Mouse (Mus musculus): ENCODE results near the gene Zfp952.
"Not testable (repeated sequence)": the region's sequence is repeated elsewhere in the genome, so short reads cannot be mapped to it uniquely, and the experiment has no call there.

Gene Zfp952

DNA sequence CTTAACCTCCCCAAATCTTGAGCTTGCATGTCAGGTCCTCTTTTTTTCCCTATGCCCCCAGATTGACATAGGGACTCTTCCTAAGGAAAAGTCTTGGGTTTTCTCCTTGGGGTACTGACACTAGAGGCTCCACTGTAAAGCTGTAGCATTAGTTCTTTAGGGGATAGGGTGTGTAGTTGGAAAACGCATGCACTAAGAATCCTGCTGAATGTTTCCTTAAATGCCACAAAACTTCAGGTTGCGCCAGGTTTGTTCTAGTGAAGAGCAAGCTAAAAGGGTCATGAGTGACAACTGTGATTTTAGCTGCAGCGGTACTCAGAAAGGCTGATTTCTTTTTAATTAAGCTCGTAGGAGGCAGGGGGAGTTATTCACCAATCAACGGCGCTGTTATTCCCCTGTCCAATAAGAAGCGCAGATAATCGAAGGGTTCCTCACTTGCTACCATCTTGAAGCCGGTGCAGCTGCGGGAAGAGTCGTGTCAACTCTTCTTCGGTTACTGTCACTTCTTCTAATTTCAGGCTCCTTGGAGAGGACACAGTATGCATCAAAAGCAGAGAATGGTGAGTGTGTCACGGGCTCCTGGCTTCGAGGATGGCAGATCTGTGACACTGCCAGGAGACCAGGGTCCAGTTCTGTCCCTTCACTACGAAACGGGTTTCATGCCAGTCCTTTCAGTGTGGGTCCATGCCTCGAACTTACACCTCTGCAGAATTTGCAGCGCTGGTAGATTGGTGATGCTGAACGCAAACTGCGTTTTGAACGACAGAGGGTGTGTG lies at the start of gene Zfp952:
Zfp952 (plus strand) TSS at position 431 of the 776 bp plus-strand sequence.
- DNase-seq, result peak; percentile 81

DNA sequence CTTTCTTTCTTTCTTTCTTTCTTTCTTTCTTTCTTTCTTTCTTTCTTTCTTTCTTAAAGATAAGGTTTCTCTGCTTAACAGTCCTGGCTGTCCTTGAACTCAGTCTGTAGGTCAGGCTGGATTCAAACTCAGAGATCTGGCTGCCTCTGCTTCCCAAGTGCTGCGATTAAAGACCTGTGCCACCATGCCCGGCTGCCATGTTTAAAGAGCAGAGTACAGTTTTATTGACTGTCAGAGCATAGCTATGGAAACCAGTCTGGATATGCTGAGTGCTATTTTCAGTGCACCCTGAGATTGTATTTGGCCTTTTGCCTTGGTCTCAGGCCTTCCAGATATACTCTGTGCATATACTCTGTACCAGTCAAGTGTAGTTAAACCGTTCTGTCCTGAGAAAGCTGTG lies 49.3 kb upstream of the Zfp952 start:
- no peak for DNase-seq

DNA sequence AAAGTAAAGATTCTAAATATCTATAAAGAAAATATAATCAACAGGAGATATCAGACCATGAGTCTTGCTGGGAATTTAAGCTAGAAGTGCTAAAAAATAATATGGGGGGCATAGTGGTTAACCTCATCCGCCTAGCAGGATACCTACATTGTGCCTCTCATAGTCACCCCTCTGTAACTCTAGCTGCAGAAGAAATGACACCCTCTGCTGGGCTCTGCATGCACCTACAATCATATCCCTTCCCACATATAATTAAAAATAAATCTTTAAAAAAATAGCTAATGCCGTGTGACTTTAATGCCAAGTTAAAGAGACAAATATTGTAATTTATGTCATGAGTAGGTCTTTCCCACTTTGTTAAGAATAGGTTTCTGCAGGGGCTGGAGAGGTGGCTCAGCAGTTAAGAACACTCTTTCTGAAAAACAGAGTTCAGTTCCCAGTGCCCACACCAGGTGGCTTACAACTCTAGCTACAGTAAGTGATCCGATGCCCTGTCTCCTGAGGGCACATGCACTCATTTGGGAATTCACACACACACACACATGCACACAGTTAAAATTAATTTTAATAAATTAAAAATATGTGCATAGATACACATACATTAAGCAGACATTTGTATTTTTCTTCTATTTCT lies 48.4 kb upstream of the Zfp952 start:
- DNase-seq, result no peak

DNA sequence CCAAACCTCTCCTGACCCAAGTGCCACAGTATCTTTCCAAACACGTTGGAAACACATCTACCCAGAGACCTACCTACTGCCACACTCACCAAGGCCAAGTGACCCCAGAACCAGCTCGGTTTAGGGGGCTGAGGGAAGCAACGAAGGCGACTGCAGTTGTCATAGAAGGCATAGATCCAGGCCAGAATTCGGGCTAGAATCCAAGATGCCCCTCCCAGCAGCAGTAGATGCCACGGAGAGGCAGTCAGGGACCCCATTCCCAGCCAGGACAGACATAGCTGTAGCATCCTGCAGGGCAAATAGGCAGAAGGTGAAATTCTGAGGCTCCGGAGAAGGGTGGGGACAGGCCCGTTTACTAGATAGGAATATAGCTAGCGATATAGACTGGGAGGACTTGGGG lies 46.2 kb upstream of the Zfp952 start:
- no peak for DNase-seq

DNA sequence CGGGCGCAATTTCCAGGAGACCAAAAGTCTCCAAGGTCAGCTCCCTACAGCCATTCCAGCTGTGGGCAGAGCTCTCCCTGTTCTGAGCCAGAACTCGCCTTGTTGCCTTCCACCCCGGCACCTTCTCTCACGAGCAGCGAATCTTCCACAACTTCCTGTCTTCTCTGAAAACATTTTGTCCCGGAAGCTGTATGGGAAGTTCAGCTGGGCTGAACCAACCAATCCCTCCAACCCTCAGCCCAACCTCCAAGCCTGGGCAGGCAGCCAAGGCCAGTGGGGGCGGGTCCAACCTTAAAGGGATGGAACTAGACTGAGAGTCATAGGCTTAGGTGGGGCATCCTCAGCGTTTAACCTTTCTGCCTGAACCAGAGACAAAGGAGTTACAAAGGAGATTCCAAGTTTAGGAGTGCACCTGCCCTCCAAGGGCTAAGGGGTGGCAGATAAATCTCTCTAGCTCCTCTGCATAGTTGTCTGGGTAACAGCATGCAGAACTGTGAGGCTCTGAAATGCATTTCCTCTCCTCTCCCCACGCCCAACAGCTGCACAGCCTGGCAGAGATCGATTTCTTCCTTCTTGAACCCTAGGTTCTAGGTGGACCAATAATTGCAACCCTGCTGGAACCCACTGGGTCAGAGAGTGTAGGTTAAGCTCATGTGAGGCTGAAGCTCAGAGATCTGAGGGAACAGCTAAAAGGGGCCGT lies 45.6 kb upstream of the Zfp952 start, which contains the start of gene Cyp4f13:
Cyp4f13 (minus strand) TSS at position 188 of the 700 bp plus-strand sequence.
- peak; percentile 89 for DNase-seq

DNA sequence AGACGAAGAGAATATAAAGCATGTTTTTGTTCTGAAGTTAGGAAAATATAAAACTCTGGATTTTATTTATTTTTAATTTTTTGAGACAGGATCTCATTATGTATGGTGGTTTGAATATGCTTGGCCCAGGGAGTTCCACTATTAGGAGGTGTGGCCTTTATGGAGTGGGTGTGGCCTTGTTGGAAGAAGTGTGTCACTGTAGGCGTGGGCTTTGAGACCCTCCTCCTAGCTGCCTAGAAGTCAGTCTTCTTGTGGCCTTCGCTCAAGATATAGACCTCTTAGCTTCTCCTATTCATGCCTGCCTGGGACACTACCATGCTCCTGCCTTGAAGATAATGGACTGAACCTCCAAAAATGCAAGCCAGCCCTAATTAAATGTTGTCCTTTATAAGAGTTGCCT lies 42.8 kb upstream of the Zfp952 start:
- DNase-seq, result no peak

DNA sequence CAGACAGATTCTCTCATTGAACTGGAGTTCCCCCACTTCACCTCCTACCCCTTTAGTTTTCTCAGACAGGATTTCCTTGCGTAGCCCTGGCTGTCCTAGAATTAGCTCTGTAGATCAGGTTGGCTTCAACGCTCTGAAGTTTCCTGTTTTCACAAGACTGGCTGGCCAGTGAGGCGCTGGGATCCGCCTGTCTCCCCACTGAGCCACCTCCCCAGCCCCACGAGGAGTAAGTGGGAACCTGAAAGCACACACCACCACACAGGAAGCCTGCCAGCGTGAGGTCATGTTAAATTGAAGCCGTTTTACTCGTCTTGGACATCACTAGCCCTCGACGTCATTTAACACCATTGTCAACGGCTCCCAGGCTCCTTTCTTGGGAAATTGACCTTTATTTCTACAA lies 41.9 kb upstream of the Zfp952 start:
- no peak for DNase-seq

DNA sequence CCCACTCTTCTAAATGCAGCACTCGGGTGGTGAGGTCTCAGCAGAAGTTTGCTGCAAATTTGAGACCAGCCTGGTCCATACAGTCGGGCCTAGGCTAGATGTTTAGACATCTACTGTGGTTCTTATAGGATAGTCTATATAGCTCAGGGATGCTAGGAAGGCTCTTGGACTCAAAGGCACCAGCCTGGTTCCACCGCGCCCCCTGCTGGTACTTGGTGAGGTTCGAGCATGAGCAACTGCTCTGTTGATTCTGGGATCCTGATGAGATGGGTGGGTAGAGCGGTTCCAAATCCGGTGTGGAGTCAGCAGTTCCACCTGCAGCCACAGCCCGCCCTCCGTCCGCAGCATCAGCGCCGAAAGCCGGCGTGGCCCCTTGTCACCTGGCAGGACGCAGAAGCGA lies 41.5 kb upstream of the Zfp952 start:
- DNase-seq, result peak; percentile 80

DNA sequence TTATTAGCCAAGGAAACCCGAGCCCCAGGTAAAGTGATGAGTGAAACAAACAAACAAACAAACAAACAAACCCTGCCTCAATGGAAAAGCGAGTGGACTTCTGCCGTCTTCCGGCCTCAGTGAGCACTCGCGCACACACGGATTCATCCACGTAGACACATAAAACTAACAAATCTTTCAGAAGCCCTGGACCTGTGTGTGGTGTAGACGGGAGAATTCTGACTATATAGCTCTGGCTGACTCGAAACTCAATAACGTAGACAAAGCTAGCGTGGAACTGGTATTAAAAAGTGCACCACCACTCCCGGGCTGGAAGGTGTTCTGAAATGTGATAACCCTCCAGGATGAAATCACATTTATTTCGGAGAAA lies 27.7 kb upstream of the Zfp952 start:
- DNase-seq, result no peak

DNA sequence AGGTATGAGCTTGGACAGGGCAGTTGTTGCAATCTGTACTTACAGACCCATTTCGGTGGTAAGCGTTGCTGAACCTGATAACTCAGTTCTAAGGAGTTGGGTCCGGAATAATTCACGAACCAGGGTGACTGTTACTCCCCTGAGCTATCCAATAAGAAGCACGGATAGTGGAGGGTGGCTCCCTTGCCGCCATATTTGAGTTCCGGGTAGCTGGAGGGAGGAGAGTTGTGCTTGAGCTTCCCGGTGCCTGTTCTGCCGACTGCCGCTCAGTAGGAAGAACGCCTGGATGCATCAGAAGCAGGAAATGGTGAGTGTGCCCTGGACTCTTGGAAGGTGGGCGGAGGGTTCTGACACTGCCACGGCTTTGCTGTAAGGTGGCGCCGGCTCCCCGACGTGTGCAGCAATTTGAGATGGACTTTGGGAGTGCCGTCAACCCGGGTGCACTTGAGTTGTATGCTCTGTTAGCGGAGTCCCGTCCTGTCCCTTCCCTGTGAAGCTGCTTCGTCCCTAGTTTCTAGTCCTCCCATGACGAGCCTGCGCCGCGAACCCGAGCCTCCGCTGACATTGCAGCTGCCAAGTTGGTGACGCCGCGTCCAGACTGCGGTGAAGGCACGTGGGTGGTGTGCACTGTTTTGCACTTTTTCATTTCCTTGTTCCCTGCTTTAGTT lies 27.2 kb upstream of the Zfp952 start, which contains the start of gene Zfp472:
Zfp472 (plus strand) TSS at position 192 of the 668 bp plus-strand sequence.
- DNase-seq, result peak; percentile 87

DNA sequence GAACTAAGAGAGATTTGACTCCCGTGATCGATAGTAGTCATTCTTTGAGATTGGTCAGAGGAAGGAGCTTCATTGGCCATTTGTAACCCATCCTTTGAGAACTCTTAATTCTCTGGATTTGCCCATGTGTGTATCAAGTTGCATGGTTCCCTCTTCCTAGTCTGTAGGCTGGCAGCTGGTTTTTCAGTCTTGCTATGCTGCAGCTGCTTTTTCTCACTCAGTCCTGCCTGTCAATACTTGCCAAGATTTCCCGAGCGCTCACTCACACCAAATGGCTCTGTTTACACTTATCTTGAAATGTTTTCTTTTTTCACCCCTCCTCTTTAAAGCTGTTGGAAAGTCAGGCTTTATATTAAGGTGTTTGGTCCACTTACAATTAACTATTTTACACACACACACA lies 11.6 kb upstream of the Zfp952 start:
- DNase-seq, result no peak

DNA sequence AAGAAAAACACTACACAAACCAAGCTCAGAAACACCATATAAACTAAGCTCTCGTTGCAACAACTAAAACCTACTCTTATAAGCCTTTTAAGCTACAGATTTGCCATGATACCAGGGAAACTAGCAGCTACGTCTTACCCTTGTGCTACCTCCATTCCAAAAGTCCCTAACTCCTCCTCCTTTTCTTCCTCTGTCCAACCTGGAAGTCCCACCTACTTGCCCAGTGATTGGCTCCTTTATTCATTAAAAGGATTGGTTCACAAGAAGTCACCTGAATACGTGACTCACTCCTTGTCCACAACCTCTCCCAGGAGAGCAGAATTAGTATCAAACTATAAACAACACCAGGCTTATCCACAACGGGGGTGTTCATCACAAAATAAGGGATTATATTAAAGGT lies 6.6 kb upstream of the Zfp952 start:
- DNase-seq, result no peak

DNA sequence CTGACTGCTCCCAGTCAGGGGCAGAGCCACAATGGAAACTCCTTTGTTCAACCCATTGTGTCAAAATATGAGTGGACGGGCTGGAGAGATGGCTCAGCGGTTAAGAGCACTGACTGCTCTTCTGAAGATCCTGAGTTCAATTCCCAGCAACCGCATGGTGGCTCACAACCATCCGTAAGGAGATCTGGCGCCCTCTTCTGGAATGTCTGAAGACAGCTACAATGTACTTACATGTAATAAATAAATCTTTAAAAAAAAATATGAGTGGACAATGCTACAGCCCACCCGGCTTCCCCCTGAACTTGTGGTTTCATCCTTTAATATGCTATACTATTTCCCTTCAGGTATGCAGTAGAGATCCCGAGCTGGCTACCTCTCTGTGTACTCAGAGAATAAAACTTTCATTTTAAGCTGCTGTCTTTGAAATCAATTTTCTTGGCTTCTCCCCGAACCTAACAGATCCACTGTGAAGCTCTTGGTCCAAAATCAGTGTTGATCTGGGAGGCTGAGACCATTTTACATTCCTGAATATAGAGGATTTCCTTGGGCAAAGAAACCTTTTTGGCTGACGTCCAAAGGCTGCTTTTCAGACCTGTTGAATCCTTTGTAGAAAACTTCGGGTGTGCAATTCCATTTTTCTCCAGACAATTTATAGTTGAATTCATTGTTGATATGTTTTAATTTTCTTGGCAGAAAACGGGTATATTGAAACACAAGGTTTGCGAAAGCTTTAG lies 797 bp upstream of the Zfp952 start:
- no peak for DNase-seq

DNA sequence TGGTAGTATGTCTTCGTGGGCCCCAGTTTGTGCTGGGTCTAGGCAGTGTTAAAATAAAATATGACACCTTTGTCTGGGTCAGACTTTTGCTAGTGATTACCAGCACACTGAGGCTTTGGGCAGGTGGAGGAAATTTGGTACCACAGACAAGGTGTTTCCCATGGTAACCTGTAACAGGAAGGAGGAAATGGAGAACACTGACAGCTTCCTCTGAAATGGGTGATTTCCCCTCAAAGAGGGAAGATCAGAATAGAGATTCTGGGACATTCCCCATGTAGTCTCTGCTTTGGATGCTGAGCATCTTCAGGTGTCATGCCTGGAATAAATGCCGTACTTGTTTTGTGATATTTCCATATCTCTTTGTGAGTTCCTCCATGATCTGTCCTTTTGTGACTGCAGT lies 5.6 kb downstream of the Zfp952 start:
- no peak for DNase-seq

DNA sequence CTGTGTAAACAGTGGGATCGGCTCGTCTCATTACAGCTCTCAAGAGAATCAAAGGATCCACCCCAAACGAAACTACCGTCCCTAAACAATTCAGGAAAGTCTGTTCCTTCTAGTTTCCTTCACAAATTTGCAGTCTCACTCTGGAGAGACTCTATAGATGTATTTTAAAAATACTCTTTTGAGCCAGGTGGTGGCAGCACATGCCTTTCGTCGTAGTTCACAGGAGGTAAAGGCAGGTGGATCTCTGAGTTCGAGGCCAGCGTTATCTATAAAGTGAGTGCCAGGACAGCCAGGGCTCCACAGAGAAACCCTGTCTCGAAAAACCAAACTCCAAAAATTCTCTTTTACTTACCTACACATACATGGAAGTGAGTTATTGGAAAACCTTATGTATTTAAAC lies 15.4 kb downstream of the Zfp952 start:
- no peak for DNase-seq

DNA sequence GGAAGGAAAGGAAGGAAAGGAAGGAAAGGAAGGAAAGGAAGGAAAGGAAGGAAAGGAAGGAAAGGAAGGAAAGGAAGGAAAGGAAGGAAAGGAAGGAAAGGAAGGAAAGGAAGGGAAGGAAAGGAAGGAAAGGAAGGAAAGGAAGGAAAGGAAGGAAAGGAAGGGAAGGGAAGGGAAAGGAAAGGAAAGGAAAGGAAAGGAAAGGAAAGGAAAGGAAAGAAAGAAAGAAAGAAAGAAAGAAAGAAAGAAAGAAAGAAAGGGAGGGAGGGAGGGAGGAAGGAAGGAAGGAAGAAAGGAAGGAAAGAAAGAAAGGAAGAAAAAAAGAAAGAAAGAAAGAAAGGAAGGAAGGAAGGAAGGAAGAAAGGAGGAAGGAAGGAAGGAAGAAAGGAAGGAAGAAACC lies 27.5 kb downstream of the Zfp952 start:
- DNase-seq, result not testable (repeated sequence)

DNA sequence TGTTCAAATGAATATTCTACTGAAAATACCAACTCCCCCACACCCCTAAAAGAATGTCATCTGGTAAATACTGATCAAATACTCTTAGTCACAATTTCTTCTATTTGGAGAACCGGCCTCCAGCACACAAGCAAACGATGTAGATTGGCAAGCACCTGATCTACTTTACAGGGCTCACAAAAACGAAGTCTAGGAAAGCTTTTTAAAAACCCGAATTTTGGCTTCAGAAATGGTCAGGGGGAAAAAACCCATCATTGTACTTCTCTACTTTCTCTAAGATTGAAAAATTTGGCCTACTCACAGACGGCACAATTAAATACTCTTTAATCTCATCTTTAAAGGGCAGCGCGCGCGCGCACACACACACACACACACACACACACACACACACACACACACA lies 39.4 kb downstream of the Zfp952 start:
- DNase-seq, result no peak

DNA sequence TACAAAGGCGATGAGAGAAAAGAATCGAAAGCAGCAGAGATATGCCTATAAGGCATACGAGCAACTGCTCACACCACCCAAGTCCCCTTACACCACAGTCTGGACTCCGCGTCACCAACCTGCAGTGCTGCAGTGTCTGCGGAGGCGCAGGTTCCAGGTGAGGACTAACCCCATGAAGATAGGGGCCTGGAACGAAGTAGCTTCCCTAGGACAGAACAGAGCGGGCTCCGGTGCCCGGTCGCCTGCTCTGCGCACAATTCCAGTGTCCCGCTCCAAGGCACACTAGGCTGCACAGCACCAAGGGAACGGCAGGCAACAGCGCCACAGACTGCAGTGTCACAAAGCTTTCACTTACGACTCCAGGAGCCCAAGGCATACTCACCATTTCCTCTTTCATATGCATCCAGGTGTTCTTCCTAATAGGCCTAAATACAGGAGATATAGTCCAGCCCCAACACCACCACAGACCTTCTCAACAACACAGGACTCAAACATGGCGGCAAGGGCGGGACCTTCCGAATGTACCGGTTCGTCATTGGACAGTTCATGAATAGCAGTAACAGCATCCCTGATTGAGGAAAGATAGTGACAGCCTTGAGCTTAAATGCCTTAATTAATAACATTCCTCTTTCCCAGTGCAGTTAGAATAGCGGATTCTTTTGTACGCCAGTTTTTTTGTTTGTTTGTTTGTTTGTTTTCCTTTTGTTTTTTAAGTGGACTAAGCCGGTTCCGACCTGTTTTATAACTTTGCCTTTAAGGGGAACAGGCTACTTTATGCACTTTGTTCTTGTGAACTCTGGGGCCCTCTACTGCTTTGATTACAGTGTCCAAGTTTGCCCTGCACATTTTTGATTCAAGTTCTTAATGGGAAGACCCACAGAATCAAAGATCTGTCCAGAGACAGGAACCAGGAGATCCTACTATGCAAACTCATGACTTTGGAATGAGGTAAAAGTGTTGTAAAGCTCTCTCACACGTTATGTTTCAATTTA lies 40.3 kb downstream of the Zfp952 start, which contains the start of gene Zfp763:
Zfp763 (minus strand) TSS at position 503 of the 992 bp plus-strand sequence.
- peak; percentile 71 for DNase-seq

Measured in cerebellum, adult 11-12 months (tissue).